Mouse (Mus musculus) layer of hippocampus, adult 18-20 months (tissue): ENCODE results near the gene Gm17027. TPM values are rescaled to one million over a fixed set of nuclear protein-coding genes. Genes with fewer than 3 reads are reported as not detected.
"Not testable (repeated sequence)": the region's sequence is repeated elsewhere in the genome, so short reads cannot be mapped to it uniquely, and the experiment has no call there.

Experiments used
- DNase-seq, 2 experiments: peaks; one replicate each; pipeline ENCODE4 v3.0.0; 2022; ENCODE audit warnings: low spot score in 2 of 2
- long read RNA-seq: library from polyadenylated mRNA; stranded (forward); transcript quantifications from one replicate; pipeline ENCODE4 v2.0.0, GENCODE M21; 2021
- total RNA-seq, 2 experiments: library from RNA; stranded (reverse); gene quantifications; 2 replicates each; pipeline ENCODE4 v1.2.3; 2021

Gene Gm17027
- not detected for total RNA-seq
- long read RNA-seq: 0 reads

GRCm38 (mm10) chr14:42162522-42162921, at the start of gene Gm17027:
Gene Gm17027, minus strand, starts transcription at chr14:42162622.
- not testable (repeated sequence) for DNase-seq

- DNase-seq: not testable (repeated sequence)
Observed at GRCm38 (mm10) chr14:42190691-42191090, 28.3 kb upstream of the Gm17027 start, which contains the start of gene Gm3573. Gene Gm3573, minus strand, starts transcription at chr14:42190791.

GRCm38 (mm10) chr14:42183936-42184335, 21.5 kb upstream of the Gm17027 start:
- not testable (repeated sequence) for DNase-seq

- DNase-seq: not testable (repeated sequence)
Observed at GRCm38 (mm10) chr14:42134571-42134970, 27.9 kb downstream of the Gm17027 start.

- DNase-seq: not testable (repeated sequence)
Observed at GRCm38 (mm10) chr14:42133806-42134205, 28.6 kb downstream of the Gm17027 start.

GRCm38 (mm10) chr14:42117269-42117668, 45.2 kb downstream of the Gm17027 start, which contains the start of gene Gm7951:
Gene Gm7951, minus strand, starts transcription at chr14:42117369.
- not testable (repeated sequence) for DNase-seq

Other genes starting within 250 kb of the Gm17027 start
- gene 1700049E17Rik1, start 237.7 kb downstream of the Gm17027 start, total RNA-seq: not detected
- not detected for gene 1700024B05Rik, start 218.6 kb downstream of the Gm17027 start, total RNA-seq
- gene Gm6401, start 194.7 kb downstream of the Gm17027 start, total RNA-seq: not detected
- gene Gm3543, start 179.3 kb downstream of the Gm17027 start, total RNA-seq: 1 to 10 TPM in 1 of 2 experiments, under 1 TPM in 1; 0.86 to 1.1 TPM
- not detected for gene Gm7951, start 45.3 kb downstream of the Gm17027 start, total RNA-seq
- gene Gm3573, start 28.2 kb upstream of the Gm17027 start, total RNA-seq: 1 to 10 TPM; 1.6 to 2.5 TPM
- gene Gm17026, start 97.4 kb upstream of the Gm17027 start, total RNA-seq: not detected
- not detected for gene Gm9611, start 134.7 kb upstream of the Gm17027 start, total RNA-seq
- gene Gm7995, start 147.6 kb upstream of the Gm17027 start, total RNA-seq: not detected